Mouse (Mus musculus) liver, embryonic 14.5 days (tissue): ENCODE measurements around the gene Ap3b2. TPM values are rescaled to one million over a fixed set of nuclear protein-coding genes. Genes with fewer than 3 reads are reported as not detected.

Experiments
- ATAC-seq: fragments of 200-750 bp; cut with Nextera tagmentation; 2 replicates; pipeline ENCODE4 v1.8.0; 2017; ENCODE audit warnings: moderate number of reproducible peaks, mild to moderate bottlenecking, moderate library complexity; ENCODE audit not compliant: insufficient read depth
- DNase-seq, 3 experiments: peaks; one replicate each; pipeline ENCODE4 v3.0.0-alpha.2; 2012 to 2013; ENCODE audit warnings: low read depth in 3 of 3, low spot score in 3 of 3
- H3K27ac ChIP-seq: fragments of 300-500 bp; sonication (generic); 2 replicates; pipeline ENCODE4 v1.5.1; 2014; ENCODE audit warnings: moderate library complexity, mild to moderate bottlenecking, control low read depth, inconsistent platforms
- H3K27me3 ChIP-seq: fragments of 300-500 bp; sonication (generic); 2 replicates; pipeline ENCODE4 v1.6.1; 2014; ENCODE audit warnings: mild to moderate bottlenecking, low read length, moderate library complexity; ENCODE audit not compliant: control insufficient read depth, insufficient read depth
- H3K36me3 ChIP-seq: fragments of 300-500 bp; sonication (generic); replicated peaks from 2 replicates; pipeline ENCODE4 v1.6.1; 2014; ENCODE audit warnings: low read depth; ENCODE audit not compliant: control insufficient read depth, insufficient read depth
- H3K4me1 ChIP-seq, 2 experiments: fragments of 200-500 bp in 1 of 2; fragments of 300-500 bp in 1 of 2; sonication (generic) in 1 of 2; replicated peaks; 2 replicates each; pipeline ENCODE4 v1.6.1; 2012 to 2014; ENCODE audit warnings: antibody characterized with exemption in 1 of 2, inconsistent platforms in 1 of 2, low read length in 1 of 2; ENCODE audit not compliant: control insufficient read depth in 2 of 2, insufficient read depth in 2 of 2
- H3K4me2 ChIP-seq: fragments of 300-500 bp; sonication (generic); 2 replicates; pipeline ENCODE4 v1.6.1; 2014; ENCODE audit warnings: low read depth, mild to moderate bottlenecking, control low read depth, moderate library complexity
- H3K4me3 ChIP-seq, 2 experiments: fragments of 200-500 bp in 1 of 2; fragments of 300-500 bp in 1 of 2; sonication (generic) in 1 of 2; 2 replicates each; pipeline ENCODE4 v1.5.1; 2012 to 2014; ENCODE audit warnings: low read depth in 2 of 2, low read length in 2 of 2, mild to moderate bottlenecking in 2 of 2, control low read depth in 1 of 2, inconsistent platforms in 1 of 2, moderate library complexity in 1 of 2; ENCODE audit not compliant: insufficient read depth in 1 of 2
- H3K9ac ChIP-seq: fragments of 300-500 bp; sonication (generic); replicated peaks from 2 replicates; pipeline ENCODE4 v1.6.1; 2014; ENCODE audit warnings: mild to moderate bottlenecking, control low read depth, moderate library complexity
- H3K9me3 ChIP-seq: fragments of 300-500 bp; sonication (generic); 2 replicates; pipeline ENCODE4 v1.6.1; 2016; ENCODE audit warnings: low read length, mixed read lengths; ENCODE audit not compliant: control insufficient read depth
- CTCF ChIP-seq: IDR thresholded peaks from 2 replicates; pipeline ENCODE4 v1.5.1; 2016; ENCODE audit warnings: antibody characterized with exemption, low read depth, control low read depth
- EP300 ChIP-seq: IDR thresholded peaks from 2 replicates; pipeline ENCODE4 v1.6.1; 2016; ENCODE audit warnings: antibody characterized with exemption, low read depth
- WGBS: fragments of 180-500 bp; shearing (Covaris S2); extraction: QIAGEN DNeasy Blood & Tissue Kit; methylation state at CpG from one replicate; pipeline ENCODE4 v1.1.7; 2014; ENCODE audit not compliant: insufficient replicate concordance; 5-methylcytosine and 5-hydroxymethylcytosine counted together
- microRNA counts: library from miRNA; unstranded; fragments of <30 nt; microRNA quantifications from one replicate; lab custom pipeline; 2016
- polyA plus RNA-seq, 2 experiments: library from polyadenylated mRNA; depleted of rRNA in 1 of 2; stranded (reverse) in 1 of 2; unstranded in 1 of 2; fragments of >200 nt; fragmentation: Nextera tagmentation in 1 of 2; extraction: Ambion mirVana in 1 of 2; gene quantifications; 2 replicates each; pipeline versions ENCODE4 v1.2.1 to v1.2.3; 2012 to 2014

The Ap3b2 gene
- polyA plus RNA-seq, 2 experiments, result 0.03 TPM; not detected in 1

GRCm38 (mm10) chr7:81455155-81455651, 38.5 kb downstream of the Ap3b2 start, which contains the start of gene Cpeb1:
Gene Cpeb1 (minus strand): TSS chr7:81455465.
- Histone ChIP-seq H3K9me3 (no peaks in the 10 kb centered on the region), H3K27ac (no peak within 1 kb of the TSS), H3K4me1 (no peaks in the 10 kb centered on the region), H3K27me3 (peaks cover 58% of the 10 kb centered on the region), H3K4me3 (peak within 1 kb of the TSS; percentile 8 to 19; a peak in 2 of 4 replicates), H3K9ac (no peak within 1 kb of the TSS), H3K36me3 (no peaks in the 10 kb centered on the region), H3K4me2 (peak within 1 kb of the TSS; percentile 43)
- DNase-seq (no peak), ATAC-seq (no peak)
- WGBS, result 4% methylated on average over 28 of the region's 28 CpGs
- no peak for TF ChIP-seq EP300
- no peak for TF ChIP-seq CTCF

- TF ChIP-seq CTCF, result no peak
- TF ChIP-seq EP300, result no peak
- no peaks in the 10 kb centered on the region for H3K4me1 ChIP-seq
- ATAC-seq, result no peak
- 1% methylated on average over 78 of the region's 87 CpGs for WGBS
- no peaks in the 10 kb centered on the region for H3K36me3 ChIP-seq
- peak overlapping the region; percentile 43 for H3K4me2 ChIP-seq
- no peaks in the 10 kb centered on the region for H3K9me3 ChIP-seq
- H3K9ac ChIP-seq, result no peak overlapping the region
- H3K4me3 ChIP-seq, result peak overlapping the region in 1 of 2 experiments; percentile 19; a peak in 2 of 4 replicates
- no peak overlapping the region for H3K27ac ChIP-seq
- peaks cover 58% of the 10 kb centered on the region for H3K27me3 ChIP-seq
- no peak for DNase-seq
Measured at GRCm38 (mm10) chr7:81454331-81455039, 39.2 kb downstream of the Ap3b2 start.

DNA sequence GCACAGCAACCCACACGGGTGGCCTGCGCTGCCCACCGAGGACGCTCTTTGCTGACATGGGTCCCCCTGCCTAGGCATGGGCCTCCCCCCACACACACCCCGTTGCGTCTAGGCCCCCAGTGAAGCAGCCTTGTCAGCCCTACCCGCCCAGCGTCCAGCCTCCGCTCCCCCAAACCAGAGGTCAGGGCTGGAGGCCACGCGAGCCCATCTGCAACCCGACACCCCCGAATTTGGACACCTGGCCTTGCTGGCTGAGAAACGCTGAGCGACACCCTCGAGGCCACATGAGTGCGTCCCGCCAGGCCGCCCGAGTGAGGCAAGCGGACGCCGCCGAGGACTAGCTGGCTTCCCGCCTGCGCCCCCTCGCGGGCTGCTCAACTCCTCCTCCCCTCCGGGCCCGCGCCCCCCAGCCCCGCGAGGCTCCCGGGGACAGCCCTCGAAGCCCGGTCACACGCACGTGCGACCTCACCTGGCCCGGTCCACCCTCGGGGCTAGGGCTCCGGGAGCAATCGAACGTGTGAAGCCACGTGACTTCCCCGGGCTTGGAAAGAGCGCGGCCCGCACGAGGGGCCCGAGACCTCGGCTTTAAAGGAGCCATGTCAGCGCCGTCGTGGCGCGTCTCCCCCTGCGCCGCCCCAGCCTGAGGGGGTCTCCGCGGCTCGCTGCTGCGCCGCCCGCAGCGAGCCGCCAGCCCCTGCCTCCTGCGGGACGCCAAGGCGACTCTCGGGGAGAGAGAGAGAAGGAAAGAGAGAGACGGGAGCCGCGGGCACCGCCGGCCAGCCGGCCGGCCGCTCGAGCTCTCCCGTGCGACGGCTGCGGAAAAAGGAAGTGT, 40.1 kb downstream of the Ap3b2 start:
- Histone ChIP-seq H3K27ac (no peak overlapping the region), H3K4me3 (peak overlapping the region in 1 of 2 experiments; percentile 19; a peak in 2 of 4 replicates), H3K9ac (no peak overlapping the region), H3K4me2 (peak overlapping the region; percentile 43; the same call in 1 of the 2 replicates), H3K9me3 (no peaks in the 10 kb centered on the region), H3K36me3 (no peaks in the 10 kb centered on the region), H3K4me1 (no peaks in the 10 kb centered on the region), H3K27me3 (peaks cover 58% of the 10 kb centered on the region)
- ATAC-seq (no peak), DNase-seq (no peak)
- TF ChIP-seq CTCF, result 0 out of 2 replicates have a peak, but pooled peaks have one; percentile 11
- TF ChIP-seq EP300, result no peak
- 6% methylated on average over 71 of the region's 84 CpGs for WGBS

GRCm38 (mm10) chr7:81452971-81453441, 40.7 kb downstream of the Ap3b2 start:
- no peak for ATAC-seq

More at GRCm38 (mm10) chr7:81452971-81453441, 40.7 kb downstream of the Ap3b2 start:
- Histone ChIP-seq H3K36me3 (no peaks in the 10 kb centered on the region), H3K9me3 (no peaks in the 10 kb centered on the region), H3K27ac (no peak overlapping the region), H3K27me3 (peaks cover 58% of the 10 kb centered on the region), H3K9ac (no peak overlapping the region), H3K4me1 (no peaks in the 10 kb centered on the region), H3K4me3 (no peak overlapping the region), H3K4me2 (no peak overlapping the region)
- no peak for TF ChIP-seq CTCF
- TF ChIP-seq EP300, result no peak
- no peak for DNase-seq
- 11% methylated on average over 21 of the region's 21 CpGs for WGBS

MicroRNAs encoded within 50 kb of the gene (microRNA counts, 519-probe panel; counts per million panel counts)
- microRNA mmu-miR-1839-3p (lab: Ali Mortazavi, UCI) (69.9 counts per million), microRNA mmu-miR-1839-5p (lab: Ali Mortazavi, UCI) (1,873 counts per million, percentile 2 among the panel's probes with 10 or more counts)

Other genes with a start within 250 kb of the Ap3b2 start
- gene Rps17, start 148.7 kb downstream of the Ap3b2 start, polyA plus RNA-seq (2012; rRNA removed), result 1,003 and 1,514 TPM in 2 replicates
- gene Rps17, start 148.7 kb downstream of the Ap3b2 start, polyA plus RNA-seq (2014; fragmentation: Nextera tagmentation; extraction: Ambion mirVana), result 828 and 838 TPM in 2 replicates
- 0.03 and 0.06 TPM in 2 replicates for gene Cpeb1, start 38.5 kb downstream of the Ap3b2 start, polyA plus RNA-seq (2012; rRNA removed)
- not detected in 2 replicates for gene Cpeb1, start 38.5 kb downstream of the Ap3b2 start, polyA plus RNA-seq (2014; fragmentation: Nextera tagmentation; extraction: Ambion mirVana)
- not detected in 2 replicates for gene BC048679, start 4.4 kb upstream of the Ap3b2 start, polyA plus RNA-seq (2012; rRNA removed)
- not detected in 2 replicates for gene BC048679, start 4.4 kb upstream of the Ap3b2 start, polyA plus RNA-seq (2014; fragmentation: Nextera tagmentation; extraction: Ambion mirVana)
- 0.04 and 0.08 TPM in 2 replicates for gene Fsd2, start 73.0 kb upstream of the Ap3b2 start, polyA plus RNA-seq (2012; rRNA removed)
- gene Fsd2, start 73.0 kb upstream of the Ap3b2 start, polyA plus RNA-seq (2014; fragmentation: Nextera tagmentation; extraction: Ambion mirVana), result 0.10 and 0.19 TPM in 2 replicates
- 4.3 and 6.9 TPM in 2 replicates for gene Whamm, start 77.3 kb upstream of the Ap3b2 start, polyA plus RNA-seq (2012; rRNA removed)
- gene Whamm, start 77.3 kb upstream of the Ap3b2 start, polyA plus RNA-seq (2014; fragmentation: Nextera tagmentation; extraction: Ambion mirVana), result 6.2 and 6.3 TPM in 2 replicates
- 1.4 and 2.6 TPM in 2 replicates for gene Homer2, start 213.6 kb upstream of the Ap3b2 start, polyA plus RNA-seq (2012; rRNA removed)
- 2.8 and 2.9 TPM in 2 replicates for gene Homer2, start 213.6 kb upstream of the Ap3b2 start, polyA plus RNA-seq (2014; fragmentation: Nextera tagmentation; extraction: Ambion mirVana)